Mouse (Mus musculus) forebrain, embryonic 10.5 days (tissue): ENCODE results near the gene A930002H24Rik. TPM values are rescaled to one million over a fixed set of nuclear protein-coding genes. Genes with fewer than 3 reads are reported as not detected.

ENCODE experiments used
- DNase-seq: peaks from one replicate; pipeline ENCODE4 v3.0.0-alpha.2; 2017; ENCODE audit warnings: low spot score; ENCODE audit errors: extremely low spot score
- H3K27ac ChIP-seq: fragments of 300-500 bp; sonication (generic); 2 replicates; pipeline ENCODE4 v1.5.1; 2016; ENCODE audit warnings: mild to moderate bottlenecking
- H3K27me3 ChIP-seq: fragments of 300-500 bp; sonication (generic); 2 replicates; pipeline ENCODE4 v1.6.1; 2016; ENCODE audit warnings: mild to moderate bottlenecking; ENCODE audit not compliant: poor library complexity, severe bottlenecking
- H3K36me3 ChIP-seq: fragments of 300-500 bp; sonication (generic); replicated peaks from 2 replicates; pipeline ENCODE4 v1.6.1; 2016; ENCODE audit warnings: mild to moderate bottlenecking, moderate library complexity
- H3K4me1 ChIP-seq: fragments of 300-500 bp; sonication (generic); 2 replicates; pipeline ENCODE4 v1.6.1; 2016
- H3K4me3 ChIP-seq: fragments of 300-500 bp; sonication (generic); 2 replicates; pipeline ENCODE4 v1.5.1; 2016; ENCODE audit warnings: mild to moderate bottlenecking, moderate library complexity
- H3K9me3 ChIP-seq: fragments of 300-500 bp; sonication (generic); 2 replicates; pipeline ENCODE4 v1.6.1; 2016; ENCODE audit warnings: mild to moderate bottlenecking, moderate library complexity
- WGBS: fragments of 180-500 bp; shearing (Covaris S2); methylation state at CpG from one replicate; pipeline ENCODE4 v1.1.7; 2016; 5-methylcytosine and 5-hydroxymethylcytosine counted together
- polyA plus RNA-seq: library from polyadenylated mRNA; unstranded; fragments of >200 nt; fragmentation: Nextera tagmentation; extraction: Ambion mirVana; gene quantifications from 2 replicates; pipeline ENCODE4 v1.2.1, GENCODE M21; 2016

Gene A930002H24Rik
- 1.8 and 1.9 TPM in 2 replicates for polyA plus RNA-seq

GRCm38 (mm10) chr17:63863647-63864149 lies at the start of gene A930002H24Rik:
Gene A930002H24Rik (minus strand): TSS chr17:63863791.
- H3K27me3 ChIP-seq: peaks cover 15% of the 10 kb centered on the region
- H3K4me1 ChIP-seq: peaks cover 18% of the 10 kb centered on the region
- peak within 1 kb of the TSS; percentile 95 for H3K27ac ChIP-seq
- peak within 1 kb of the TSS; percentile 85 for H3K4me3 ChIP-seq
- WGBS: under 1% methylated on average over 55 of the region's 55 CpGs
- DNase-seq: peak; percentile 98
- H3K9me3 ChIP-seq: no peaks in the 10 kb centered on the region
- no peaks in the 10 kb centered on the region for H3K36me3 ChIP-seq

GRCm38 (mm10) chr17:63909297-63909696 lies 45.7 kb upstream of the A930002H24Rik start:
- Histone ChIP-seq H3K4me1 (no peaks in the 10 kb centered on the region), H3K9me3 (peaks cover 9% of the 10 kb centered on the region; the same call in 1 of the 2 replicates), H3K36me3 (peaks cover 7% of the 10 kb centered on the region), H3K27ac (no peak overlapping the region), H3K4me3 (no peak overlapping the region), H3K27me3 (no peaks in the 10 kb centered on the region)
- WGBS: 97% methylated on average over 4 of the region's 4 CpGs
- DNase-seq: no peak

- H3K4me3 ChIP-seq: no peak overlapping the region
- no peak for DNase-seq
- peaks cover 6% of the 10 kb centered on the region; the same call in 1 of the 2 replicates for H3K4me1 ChIP-seq
- H3K36me3 ChIP-seq: peaks cover 4% of the 10 kb centered on the region; the same call in 1 of the 2 replicates
- WGBS: 76% methylated on average over 7 of the region's 7 CpGs
- no peaks in the 10 kb centered on the region for H3K9me3 ChIP-seq
- H3K27me3 ChIP-seq: no peaks in the 10 kb centered on the region
- H3K27ac ChIP-seq: no peak overlapping the region
These were observed 33.5 kb upstream of the A930002H24Rik start for GRCm38 (mm10) chr17:63897050-63897449.

- Histone ChIP-seq H3K27ac (no peak overlapping the region), H3K9me3 (no peaks in the 10 kb centered on the region), H3K27me3 (no peaks in the 10 kb centered on the region), H3K4me1 (peaks cover 6% of the 10 kb centered on the region; the same call in 1 of the 2 replicates), H3K4me3 (no peak overlapping the region), H3K36me3 (peaks cover 4% of the 10 kb centered on the region; the same call in 1 of the 2 replicates)
- DNase-seq: no peak
- WGBS: 90% methylated on average over 3 of the region's 3 CpGs
These were observed 32.2 kb upstream of the A930002H24Rik start for GRCm38 (mm10) chr17:63895829-63896228.

DNA sequence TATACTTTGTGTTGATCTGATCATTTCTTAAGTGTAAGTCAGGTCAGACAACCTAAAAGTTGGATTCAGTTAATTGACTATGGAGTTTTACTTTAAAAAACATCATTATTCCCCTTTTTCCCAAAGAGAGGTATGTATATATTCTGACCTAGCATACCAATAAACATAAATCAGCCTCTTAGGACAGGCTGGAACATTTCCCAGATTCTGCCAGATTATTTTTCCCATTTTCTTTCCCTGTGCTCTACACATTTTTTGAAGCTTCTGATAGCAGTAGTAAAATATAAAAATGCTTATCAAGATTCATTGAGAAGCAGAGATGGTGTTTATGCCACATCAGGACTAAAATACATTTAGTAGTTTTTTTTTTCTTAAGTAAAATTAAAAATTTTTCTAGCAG lies 27.0 kb upstream of the A930002H24Rik start:
- no peak for DNase-seq

DNA sequence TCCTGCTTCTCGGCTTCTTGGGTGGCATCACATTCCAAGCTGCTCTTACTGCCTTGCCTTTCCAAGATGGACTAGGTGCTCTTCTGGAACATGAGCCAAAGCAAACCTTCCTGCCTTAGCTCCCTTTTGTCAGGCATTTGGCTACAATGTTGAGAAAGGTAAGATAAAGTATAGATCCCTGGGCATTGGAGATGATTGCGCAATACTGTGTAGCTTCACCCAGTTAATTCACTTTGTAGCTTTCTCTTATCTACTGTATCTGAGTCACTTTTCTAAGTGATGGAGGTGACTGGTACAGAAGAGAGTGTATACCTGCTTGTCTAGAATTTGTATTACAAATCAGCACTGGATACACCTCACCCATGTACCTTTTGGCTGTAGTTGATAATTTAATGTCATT lies 23.4 kb upstream of the A930002H24Rik start:
- Histone ChIP-seq H3K4me3 (no peak overlapping the region), H3K36me3 (no peaks in the 10 kb centered on the region), H3K27me3 (no peaks in the 10 kb centered on the region), H3K27ac (no peak overlapping the region), H3K4me1 (no peaks in the 10 kb centered on the region), H3K9me3 (no peaks in the 10 kb centered on the region)
- WGBS: 95% methylated on average over 2 of the region's 2 CpGs
- DNase-seq: no peak

More for the DNA sequence above, 27.0 kb upstream of the A930002H24Rik start:
- Histone ChIP-seq H3K9me3 (no peaks in the 10 kb centered on the region), H3K27me3 (no peaks in the 10 kb centered on the region), H3K27ac (no peak overlapping the region), H3K4me1 (no peaks in the 10 kb centered on the region), H3K4me3 (no peak overlapping the region), H3K36me3 (no peaks in the 10 kb centered on the region)

GRCm38 (mm10) chr17:63880009-63880408 lies 16.4 kb upstream of the A930002H24Rik start:
- H3K4me3 ChIP-seq: no peak overlapping the region
- WGBS: 85% methylated on average over 4 of the region's 4 CpGs
- H3K9me3 ChIP-seq: no peaks in the 10 kb centered on the region
- no peaks in the 10 kb centered on the region for H3K27me3 ChIP-seq
- DNase-seq: no peak
- no peak overlapping the region for H3K27ac ChIP-seq
- no peaks in the 10 kb centered on the region for H3K4me1 ChIP-seq
- no peaks in the 10 kb centered on the region for H3K36me3 ChIP-seq

DNA sequence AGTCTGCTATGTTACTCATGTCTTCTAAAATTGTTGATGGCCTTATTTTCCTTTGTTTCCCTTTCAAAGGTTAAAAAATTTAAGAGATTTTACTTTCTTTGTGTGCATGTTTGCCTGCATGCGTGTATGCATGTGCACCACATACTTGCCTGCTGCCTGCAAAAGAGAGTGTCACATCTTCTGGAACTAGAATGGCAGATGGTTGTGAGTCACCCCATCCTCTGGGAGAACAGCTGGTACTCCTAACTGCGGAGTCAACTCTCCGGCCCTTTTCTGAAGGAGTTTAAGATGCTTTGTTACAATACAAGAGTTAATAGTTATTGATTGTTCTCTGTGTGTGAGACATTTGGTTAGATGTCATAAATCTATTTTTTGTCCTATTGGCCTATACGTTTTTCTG lies 15.3 kb upstream of the A930002H24Rik start:
- Histone ChIP-seq H3K27me3 (no peaks in the 10 kb centered on the region), H3K4me3 (no peak overlapping the region), H3K4me1 (no peaks in the 10 kb centered on the region), H3K27ac (no peak overlapping the region), H3K36me3 (no peaks in the 10 kb centered on the region), H3K9me3 (no peaks in the 10 kb centered on the region)
- DNase-seq: no peak
- WGBS: 87% methylated on average over 4 of the region's 4 CpGs

GRCm38 (mm10) chr17:63871773-63872172 lies 8.2 kb upstream of the A930002H24Rik start:
- WGBS: 95% methylated on average over 7 of the region's 7 CpGs
- Histone ChIP-seq H3K9me3 (no peaks in the 10 kb centered on the region), H3K27ac (no peak overlapping the region), H3K4me1 (no peaks in the 10 kb centered on the region), H3K36me3 (no peaks in the 10 kb centered on the region), H3K27me3 (no peaks in the 10 kb centered on the region), H3K4me3 (no peak overlapping the region)
- DNase-seq: no peak

- under 1% methylated on average over 42 of the region's 48 CpGs for WGBS
- DNase-seq: no peak
- peaks cover 15% of the 10 kb centered on the region for H3K27me3 ChIP-seq
These were observed 580 bp upstream of the A930002H24Rik start for GRCm38 (mm10) chr17:63864171-63864571.

DNA sequence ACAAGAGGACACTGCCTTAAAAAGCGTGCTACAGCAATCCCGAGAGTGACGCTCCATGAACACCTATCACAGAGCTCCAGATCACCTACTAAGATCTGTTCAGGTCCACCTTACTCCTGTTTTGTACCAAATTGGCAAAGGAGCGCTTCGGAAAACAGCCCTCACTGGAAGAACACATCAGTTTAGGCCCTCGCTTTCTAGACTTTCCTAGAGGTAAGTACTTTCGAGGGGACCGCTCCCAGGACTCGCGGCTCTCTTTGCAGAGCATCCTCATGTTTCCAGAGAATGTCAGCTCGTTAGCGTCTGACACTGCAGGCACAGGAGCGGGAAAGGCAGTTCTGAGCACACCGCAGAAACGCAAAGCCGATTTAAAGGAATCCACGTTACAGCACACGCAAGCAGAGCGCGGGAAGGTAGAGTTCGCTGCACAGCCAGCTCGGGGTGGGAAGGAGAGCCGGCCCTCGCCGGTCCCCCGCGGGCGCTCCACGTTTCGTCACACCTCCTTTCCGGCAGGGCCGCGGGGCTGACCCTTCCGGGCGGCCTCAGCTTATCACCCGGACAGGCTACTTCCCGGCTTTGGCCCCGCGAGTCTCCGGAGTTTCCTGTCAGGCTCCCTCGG lies 470 bp downstream of the A930002H24Rik start, which contains the start of gene Fer:
TSS of gene Fer (plus strand) at position 51 of the 619 bp plus-strand sequence.
- Histone ChIP-seq H3K27me3 (peaks cover 15% of the 10 kb centered on the region), H3K4me1 (peaks cover 18% of the 10 kb centered on the region), H3K9me3 (no peaks in the 10 kb centered on the region), H3K36me3 (no peaks in the 10 kb centered on the region), H3K4me3 (peak within 1 kb of the TSS; percentile 85), H3K27ac (peak within 1 kb of the TSS; percentile 95)
- under 1% methylated on average over 41 of the region's 41 CpGs for WGBS
- no peak for DNase-seq

More at GRCm38 (mm10) chr17:63864171-63864571, 580 bp upstream of the A930002H24Rik start:
- H3K9me3 ChIP-seq: no peaks in the 10 kb centered on the region
- H3K27ac ChIP-seq: peak overlapping the region; percentile 95
- peaks cover 18% of the 10 kb centered on the region for H3K4me1 ChIP-seq
- no peaks in the 10 kb centered on the region for H3K36me3 ChIP-seq
- H3K4me3 ChIP-seq: peak overlapping the region; percentile 85

GRCm38 (mm10) chr17:63862399-63862798 lies 1.2 kb downstream of the A930002H24Rik start:
- Histone ChIP-seq H3K36me3 (no peaks in the 10 kb centered on the region), H3K27ac (no peak overlapping the region), H3K4me1 (peaks cover 18% of the 10 kb centered on the region), H3K27me3 (peaks cover 15% of the 10 kb centered on the region), H3K9me3 (no peaks in the 10 kb centered on the region), H3K4me3 (peak overlapping the region; percentile 85; the same call in 1 of the 2 replicates)
- 81% methylated on average over 3 of the region's 3 CpGs for WGBS
- no peak for DNase-seq

DNA sequence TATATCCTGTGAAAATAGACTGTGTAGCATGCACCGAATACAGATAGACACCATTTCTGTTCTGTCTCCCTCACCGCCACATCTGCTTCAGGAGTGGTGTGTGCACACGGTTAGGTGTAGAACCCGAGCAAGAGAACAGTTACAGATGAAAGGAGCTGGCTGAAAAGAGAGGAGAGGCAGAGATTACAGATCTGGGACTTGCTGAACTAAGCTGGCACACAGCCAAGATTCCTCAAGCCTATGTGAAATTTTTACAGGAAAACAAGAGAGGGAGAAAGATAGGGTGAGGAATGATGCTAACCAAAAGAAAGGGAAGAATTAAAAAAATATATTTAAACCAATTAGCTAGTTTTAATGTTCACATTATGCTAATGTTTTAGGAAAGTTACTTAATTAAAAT lies 2.6 kb downstream of the A930002H24Rik start:
- no peaks in the 10 kb centered on the region for H3K36me3 ChIP-seq
- H3K27me3 ChIP-seq: peaks cover 15% of the 10 kb centered on the region
- H3K4me3 ChIP-seq: no peak overlapping the region
- H3K27ac ChIP-seq: no peak overlapping the region
- no peak for DNase-seq
- 86% methylated on average over 4 of the region's 4 CpGs for WGBS
- H3K9me3 ChIP-seq: no peaks in the 10 kb centered on the region
- peaks cover 18% of the 10 kb centered on the region for H3K4me1 ChIP-seq
